Mouse (Mus musculus): ENCODE measurements at regions not wholly inside any gene's neighbourhood (a gene's known extent, or its start where the extent isn't known, plus 50 kb on each side); places are given as distances from the start of the nearest gene placed in this dataset.

DNA sequence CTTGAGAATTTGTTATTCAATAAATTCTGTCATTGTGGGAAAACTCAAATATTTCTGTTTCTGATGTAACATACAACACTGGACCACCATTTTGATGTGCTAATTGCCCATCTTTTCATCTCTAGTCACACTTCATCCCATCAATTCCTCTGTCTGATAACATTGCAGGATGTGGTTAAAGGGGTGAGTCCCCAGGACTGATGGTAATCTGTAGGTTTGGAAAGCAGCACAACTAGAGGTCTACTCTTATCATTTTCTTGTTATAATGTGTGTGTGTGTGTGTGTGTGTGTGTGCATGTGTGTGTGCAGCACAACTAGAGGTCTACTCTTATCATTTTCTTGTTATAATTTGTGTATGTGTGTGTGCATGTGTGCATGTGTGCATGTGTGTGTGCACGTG, 160.5 kb upstream of the Meis1 start:
- no peak for TF ChIP-seq CTCF (IDR thresholded peaks at IDR 0.05; ENCODE audit: low read depth)
- TF ChIP-seq EP300 (IDR thresholded peaks at IDR 0.05; ENCODE audit: low read depth): no peak
